Mouse (Mus musculus): ENCODE data around the gene Plekhh2.

DNA sequence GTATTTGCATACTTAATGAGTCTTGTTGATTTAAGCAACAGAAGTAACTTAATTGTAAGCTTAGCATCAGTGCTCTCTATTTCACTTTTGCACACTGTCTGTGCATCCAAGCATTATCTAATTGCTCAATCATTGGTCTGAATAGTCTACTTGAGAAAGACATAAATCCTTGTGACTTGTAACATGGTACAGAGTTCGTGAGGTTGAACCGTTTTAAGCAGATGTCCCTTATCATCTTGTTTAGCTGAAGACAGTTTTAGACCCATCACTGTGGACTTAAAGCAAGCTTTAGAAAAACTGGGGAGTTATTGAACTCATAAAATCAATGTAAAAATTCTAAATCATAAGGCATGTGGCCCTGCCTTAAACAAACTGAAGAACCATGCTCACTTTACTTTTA is 14.1 kb upstream of the Plekhh2 start:
- no peak for TF ChIP-seq CTCF (IDR thresholded peaks at IDR 0.05; ENCODE audit: borderline replicate concordance, extremely low read depth, insufficient read depth, insufficient read length)
- no peak for TF ChIP-seq POLR2A (IDR thresholded peaks at IDR 0.05; ENCODE audit: borderline replicate concordance, extremely low read depth, insufficient read depth, insufficient read length, poor library complexity, severe bottlenecking)
